Comparison of ENCODE assay signal across 21 mouse cellular contexts in genomic region chr2:38987371-38987770, GRCm38 (mm10). TPM values are rescaled to one million over a fixed set of nuclear protein-coding genes. Genes with fewer than 3 reads are reported as not detected.
A peak's percentile ranks its signal among the peaks of the same experiment; 100 is the strongest.
DNase-seq lines count a peak whose midpoint lies in the region; ATAC-seq and TF ChIP-seq lines count a peak whose summit lies in the region.
"Had no signal": no experiment of that assay in that cellular context is flagged by ENCODE, and none has a peak within 500 bp of the region (broad histone marks: within the 10 kb centered on the region; RNA-seq: fewer than 3 reads in every experiment).

No protein-coding gene starts in this region.

- ATAC-seq in hindbrain, embryonic 15.5 days (ENCODE audit: low FRiP score, low read depth) = 0 out of 2 replicates have a peak, but pooled peaks have one; percentile 25
- no peak for ATAC-seq in hindbrain, embryonic 11.5 days (ENCODE audit: low FRiP score)
- 0 out of 2 replicates have a peak, but pooled peaks have one; percentile 26 for ATAC-seq in erythroid progenitor cell, adult 5-6 weeks (replicated peaks; ENCODE audit: low FRiP score, poor library complexity, severe bottlenecking)
- ATAC-seq in stomach, postnatal 0 days (ENCODE audit: low FRiP score, low TSS enrichment) = peak; percentile 28
- ATAC-seq: forebrain, embryonic 16.5 days; liver, postnatal 0 days; midbrain, embryonic 13.5 days had no signal

- no peaks in the 10 kb centered on the region for H3K36me3 ChIP-seq in hindbrain, embryonic 15.5 days
- no peaks in the 10 kb centered on the region for H3K36me3 ChIP-seq in hindbrain, embryonic 11.5 days (ENCODE audit: control insufficient read depth, insufficient read depth, low read length)
- H3K36me3 ChIP-seq in spleen, adult 2 months (ENCODE audit: control insufficient read depth, insufficient read depth, low read length) = no peaks in the 10 kb centered on the region
- H3K36me3 ChIP-seq in stomach, postnatal 0 days (ENCODE audit: control insufficient read depth, insufficient read depth, low read length) = no peaks in the 10 kb centered on the region
- H3K36me3 ChIP-seq: midbrain, embryonic 13.5 days; neural tube, embryonic 12.5 days had no signal

- no peaks in the 10 kb centered on the region for H3K9me3 ChIP-seq in hindbrain, embryonic 15.5 days
- H3K9me3 ChIP-seq in hindbrain, embryonic 11.5 days (ENCODE audit: control insufficient read depth, low read length) = no peaks in the 10 kb centered on the region
- no peaks in the 10 kb centered on the region; the same call in 1 of the 2 replicates for H3K9me3 ChIP-seq in stomach, postnatal 0 days (ENCODE audit: control insufficient read depth, low read length)
- H3K9me3 ChIP-seq: midbrain, embryonic 13.5 days had no signal

- no peak overlapping the region for H3K4me2 ChIP-seq in hindbrain, embryonic 15.5 days
- H3K4me2 ChIP-seq in hindbrain, embryonic 11.5 days (replicated peaks; ENCODE audit: low read depth, low read length) = no peak overlapping the region
- H3K4me2 ChIP-seq in stomach, postnatal 0 days (replicated peaks; ENCODE audit: low read depth) = no peak overlapping the region
- H3K4me2 ChIP-seq: midbrain, embryonic 13.5 days; neural tube, embryonic 12.5 days had no signal

- H3K4me1 ChIP-seq in hindbrain, embryonic 15.5 days (replicated peaks) = no peaks in the 10 kb centered on the region
- no peaks in the 10 kb centered on the region for H3K4me1 ChIP-seq in hindbrain, embryonic 11.5 days (replicated peaks; ENCODE audit: control insufficient read depth, insufficient read depth, low read length)
- H3K4me1 ChIP-seq in spleen, adult 2 months (ENCODE audit: control insufficient read depth, insufficient read depth, insufficient read length) = no peaks in the 10 kb centered on the region
- no peaks in the 10 kb centered on the region for H3K4me1 ChIP-seq in stomach, postnatal 0 days (replicated peaks; ENCODE audit: control insufficient read depth, insufficient read depth)
- H3K4me1 ChIP-seq: midbrain, embryonic 13.5 days; neural tube, embryonic 12.5 days had no signal

- no peak for TF ChIP-seq CTCF in spleen, adult 2 months (IDR thresholded peaks at IDR 0.05; ENCODE audit: extremely low read depth, insufficient read depth, insufficient read length, insufficient replicate concordance)
- no peak for TF ChIP-seq CTCF in stomach, postnatal 0 days (IDR thresholded peaks at IDR 0.05; ENCODE audit: low read depth)

- no peak overlapping the region for H3K4me3 ChIP-seq in hindbrain, embryonic 15.5 days
- no peak overlapping the region for H3K4me3 ChIP-seq in hindbrain, embryonic 11.5 days (ENCODE audit: low read depth, low read length)
- no peak overlapping the region for H3K4me3 ChIP-seq in spleen, adult 2 months (ENCODE audit: extremely low read depth, insufficient read depth, insufficient read length)
- H3K4me3 ChIP-seq in stomach, postnatal 0 days (ENCODE audit: low read depth, low read length) = no peak overlapping the region
- H3K4me3 ChIP-seq: erythroblast, embryonic 14.5 days; midbrain, embryonic 13.5 days; neural tube, embryonic 12.5 days had no signal

- H3K27ac ChIP-seq in hindbrain, embryonic 15.5 days (replicated peaks) = no peak overlapping the region
- H3K27ac ChIP-seq in hindbrain, embryonic 11.5 days (ENCODE audit: low read depth, low read length) = no peak overlapping the region
- peak overlapping the region; percentile 14; the same call in 1 of the 2 replicates for H3K27ac ChIP-seq in spleen, adult 2 months (ENCODE audit: insufficient read depth, low read length)
- H3K27ac ChIP-seq in stomach, postnatal 0 days (replicated peaks) = peak overlapping the region; percentile 65
- H3K27ac ChIP-seq: midbrain, embryonic 13.5 days; neural tube, embryonic 12.5 days had no signal

- no peaks in the 10 kb centered on the region for H3K27me3 ChIP-seq in hindbrain, embryonic 15.5 days
- H3K27me3 ChIP-seq in hindbrain, embryonic 11.5 days (ENCODE audit: control insufficient read depth, insufficient read depth, low read length) = no peaks in the 10 kb centered on the region
- H3K27me3 ChIP-seq in spleen, adult 2 months (ENCODE audit: control insufficient read depth, insufficient read depth, low read length) = no peaks in the 10 kb centered on the region
- no peaks in the 10 kb centered on the region for H3K27me3 ChIP-seq in stomach, postnatal 0 days (ENCODE audit: control insufficient read depth, insufficient read depth, low read length)
- H3K27me3 ChIP-seq: midbrain, embryonic 13.5 days; neural tube, embryonic 12.5 days had no signal

- no peak for DNase-seq in hindbrain, embryonic 11.5 days (ENCODE audit: low spot score)
- DNase-seq in spleen, adult 2 months (ENCODE audit: low read depth in 1 of 2, low spot score in 2 of 2) = no peak
- DNase-seq in spleen, postnatal 4 days (ENCODE audit: low spot score in 2 of 2) = no peak
- DNase-seq in stomach, postnatal 0 days (ENCODE audit: low spot score) = peak; percentile 42
- DNase-seq in testis, postnatal 10 days (ENCODE audit: low spot score) = no peak
- DNase-seq in cerebellum, adult 11-12 months = no peak
- DNase-seq: adrenal gland, postnatal 25 days; B cell, adult 2 months; cerebellum, adult 9-11 months; embryo, embryonic 11 days; gastrocnemius, postnatal 10 days; kidney, adult 11 months; layer of hippocampus, adult 9-11 months; liver, postnatal 0 days; right cerebral cortex, postnatal 4 days had no signal

- WGBS in hindbrain, embryonic 15.5 days = 71% methylated on average over 1 of the region's 1 CpGs
- 63% methylated on average over 1 of the region's 1 CpGs for WGBS in hindbrain, embryonic 11.5 days
- WGBS in spleen, adult 2 months = 57% methylated on average over 1 of the region's 1 CpGs
- WGBS in stomach, postnatal 0 days = 38% methylated on average over 1 of the region's 1 CpGs

- H3K9ac ChIP-seq in hindbrain, embryonic 15.5 days = no peak overlapping the region
- H3K9ac ChIP-seq in hindbrain, embryonic 11.5 days (ENCODE audit: low read depth, low read length) = no peak overlapping the region
- no peak overlapping the region for H3K9ac ChIP-seq in stomach, postnatal 0 days (ENCODE audit: low read length)
- H3K9ac ChIP-seq: liver, postnatal 0 days; midbrain, embryonic 13.5 days; neural tube, embryonic 12.5 days had no signal

- TF ChIP-seq POLR2A in spleen, adult 2 months (IDR thresholded peaks at IDR 0.05; ENCODE audit: low read depth, low read length) = no peak

- TF ChIP-seq EP300 in stomach, postnatal 0 days (optimal IDR thresholded peaks at IDR 0.05) = no peak

RNA-seq across cellular contexts. Expression of gene Wdr38, which starts 9.9 kb away (rescaled TPM):
- 1.8 and 2.1 TPM in 2 replicates for polyA plus RNA-seq in hindbrain, embryonic 15.5 days (2015; fragmentation: Nextera tagmentation; extraction: Ambion mirVana)
- 1.5 and 1.8 TPM in 2 replicates for polyA plus RNA-seq in hindbrain, embryonic 11.5 days (2014; fragmentation: Nextera tagmentation; extraction: Ambion mirVana)
- 0.44 and 0.50 TPM in 2 replicates for polyA plus RNA-seq in spleen, adult 2 months (2012; rRNA removed)
- total RNA-seq in erythroid progenitor cell, adult 5-6 weeks (2015; ENCODE audit: low replicate concordance) = 0.72 TPM in 1 of 2 replicates, not detected in the other
- 0.13 TPM in 1 of 2 replicates, not detected in the other for total RNA-seq in erythroid progenitor cell, adult 5-6 weeks (2017; ENCODE audit: low replicate concordance)
- 0.81 and 1.1 TPM in 2 replicates for polyA plus RNA-seq in stomach, postnatal 0 days (2015; fragmentation: Nextera tagmentation; extraction: Ambion mirVana)
- polyA plus RNA-seq: erythroblast, embryonic 14.5 days had no signal

RNA-seq across cellular contexts. Expression of gene Arpc5l, which starts 17.8 kb away (rescaled TPM):
- polyA plus RNA-seq in hindbrain, embryonic 15.5 days (2015; fragmentation: Nextera tagmentation; extraction: Ambion mirVana) = 140 and 153 TPM in 2 replicates
- polyA plus RNA-seq in hindbrain, embryonic 11.5 days (2014; fragmentation: Nextera tagmentation; extraction: Ambion mirVana) = 147 and 149 TPM in 2 replicates
- 51.0 and 82.0 TPM in 2 replicates for polyA plus RNA-seq in spleen, adult 2 months (2012; rRNA removed)
- 31.9 and 56.6 TPM in 2 replicates for total RNA-seq in erythroid progenitor cell, adult 5-6 weeks (2015; ENCODE audit: low replicate concordance)
- 33.6 and 47.9 TPM in 2 replicates for total RNA-seq in erythroid progenitor cell, adult 5-6 weeks (2017; ENCODE audit: low replicate concordance)
- 136 and 142 TPM in 2 replicates for polyA plus RNA-seq in stomach, postnatal 0 days (2015; fragmentation: Nextera tagmentation; extraction: Ambion mirVana)

RNA-seq across cellular contexts. Expression of gene Rpl35, which starts 18.1 kb away (rescaled TPM):
- polyA plus RNA-seq in hindbrain, embryonic 15.5 days (2015; fragmentation: Nextera tagmentation; extraction: Ambion mirVana) = 592 and 671 TPM in 2 replicates
- 988 and 1,016 TPM in 2 replicates for polyA plus RNA-seq in hindbrain, embryonic 11.5 days (2014; fragmentation: Nextera tagmentation; extraction: Ambion mirVana)
- polyA plus RNA-seq in spleen, adult 2 months (2012; rRNA removed) = 149 and 220 TPM in 2 replicates
- 226 and 288 TPM in 2 replicates for total RNA-seq in erythroid progenitor cell, adult 5-6 weeks (2015; ENCODE audit: low replicate concordance)
- 201 and 298 TPM in 2 replicates for total RNA-seq in erythroid progenitor cell, adult 5-6 weeks (2017; ENCODE audit: low replicate concordance)
- polyA plus RNA-seq in stomach, postnatal 0 days (2015; fragmentation: Nextera tagmentation; extraction: Ambion mirVana) = 956 and 1,016 TPM in 2 replicates

RNA-seq across cellular contexts. Expression of gene Olfml2a, which starts 55.6 kb away (rescaled TPM):
- 4.7 and 7.3 TPM in 2 replicates for polyA plus RNA-seq in hindbrain, embryonic 15.5 days (2015; fragmentation: Nextera tagmentation; extraction: Ambion mirVana)
- polyA plus RNA-seq in hindbrain, embryonic 11.5 days (2014; fragmentation: Nextera tagmentation; extraction: Ambion mirVana) = 1.6 and 2.5 TPM in 2 replicates
- 2.4 and 3.3 TPM in 2 replicates for polyA plus RNA-seq in spleen, adult 2 months (2012; rRNA removed)
- total RNA-seq in erythroid progenitor cell, adult 5-6 weeks (2015; ENCODE audit: low replicate concordance) = 1.8 TPM in 1 of 2 replicates, not detected in the other
- not detected in 2 replicates for total RNA-seq in erythroid progenitor cell, adult 5-6 weeks (2017; ENCODE audit: low replicate concordance)
- 2.7 and 3.5 TPM in 2 replicates for polyA plus RNA-seq in stomach, postnatal 0 days (2015; fragmentation: Nextera tagmentation; extraction: Ambion mirVana)

RNA-seq across cellular contexts. Expression of gene Nr6a1, which starts 59.9 kb away (rescaled TPM):
- 2.1 and 2.2 TPM in 2 replicates for polyA plus RNA-seq in hindbrain, embryonic 15.5 days (2015; fragmentation: Nextera tagmentation; extraction: Ambion mirVana)
- polyA plus RNA-seq in hindbrain, embryonic 11.5 days (2014; fragmentation: Nextera tagmentation; extraction: Ambion mirVana) = 5.0 and 6.6 TPM in 2 replicates
- 0.70 and 1.3 TPM in 2 replicates for polyA plus RNA-seq in spleen, adult 2 months (2012; rRNA removed)
- 0.84 TPM in 1 of 2 replicates, not detected in the other for total RNA-seq in erythroid progenitor cell, adult 5-6 weeks (2015; ENCODE audit: low replicate concordance)
- 0.13 TPM in 1 of 2 replicates, not detected in the other for total RNA-seq in erythroid progenitor cell, adult 5-6 weeks (2017; ENCODE audit: low replicate concordance)
- 0.59 and 1.2 TPM in 2 replicates for polyA plus RNA-seq in stomach, postnatal 0 days (2015; fragmentation: Nextera tagmentation; extraction: Ambion mirVana)
- polyA plus RNA-seq: erythroblast, embryonic 14.5 days had no signal

Comparison
In these comparisons a context has a peak if more than half of its experiments do, and no peak if none do; other contexts are left out.
1. H3K27ac ChIP-seq: peak in spleen, adult 2 months (single experiment) and stomach, postnatal 0 days (single experiment); none in hindbrain, embryonic 15.5 days (single experiment) and hindbrain, embryonic 11.5 days (single experiment).